Mouse (Mus musculus): ENCODE measurements around the gene Tatdn2.
A peak's percentile ranks its signal among the peaks of the same experiment; 100 is the strongest.
"Not testable (repeated sequence)": the region's sequence is repeated elsewhere in the genome, so short reads cannot be mapped to it uniquely, and the experiment has no call there.

Tatdn2 gene

DNA sequence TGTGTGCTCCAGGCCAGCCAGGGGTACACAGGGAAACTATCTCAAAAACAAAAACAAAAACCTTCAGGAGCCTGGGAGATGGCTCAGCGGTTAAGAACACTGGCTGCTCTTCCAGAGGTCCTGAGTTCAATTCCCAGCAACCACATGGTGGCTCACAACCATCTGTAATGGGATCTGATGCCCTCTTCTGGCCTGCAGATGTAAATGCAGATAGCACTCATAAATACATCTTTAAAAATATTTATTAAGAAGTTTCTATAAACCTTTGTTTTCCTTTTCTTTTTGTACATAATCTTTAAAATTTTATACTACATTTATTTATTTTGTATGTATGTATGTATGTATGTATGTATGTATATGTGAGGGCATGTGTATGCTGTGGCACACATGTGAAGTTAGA is 24.8 kb upstream of the Tatdn2 start:
- DNase-seq = not testable (repeated sequence)

DNA sequence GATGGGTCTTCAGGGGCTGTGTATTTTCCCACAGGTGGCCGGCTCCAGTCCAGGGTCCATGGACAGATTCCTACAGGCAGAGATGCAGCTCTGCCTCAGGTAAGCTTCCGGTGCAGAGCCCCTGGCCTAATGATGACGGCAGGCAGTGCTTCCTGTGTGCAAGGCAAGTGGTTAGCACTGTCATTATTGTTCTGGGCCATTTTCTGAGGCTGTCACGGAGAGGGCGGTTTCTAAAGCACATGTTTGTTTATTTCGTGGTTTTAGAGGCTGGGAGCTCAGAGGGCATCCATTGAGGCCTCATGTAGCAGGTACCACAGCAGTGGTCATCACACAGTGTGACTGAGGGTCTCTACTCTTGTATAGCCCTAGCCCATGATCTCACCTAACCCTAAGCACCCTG is 23.9 kb upstream of the Tatdn2 start:
- no peak for DNase-seq

DNA sequence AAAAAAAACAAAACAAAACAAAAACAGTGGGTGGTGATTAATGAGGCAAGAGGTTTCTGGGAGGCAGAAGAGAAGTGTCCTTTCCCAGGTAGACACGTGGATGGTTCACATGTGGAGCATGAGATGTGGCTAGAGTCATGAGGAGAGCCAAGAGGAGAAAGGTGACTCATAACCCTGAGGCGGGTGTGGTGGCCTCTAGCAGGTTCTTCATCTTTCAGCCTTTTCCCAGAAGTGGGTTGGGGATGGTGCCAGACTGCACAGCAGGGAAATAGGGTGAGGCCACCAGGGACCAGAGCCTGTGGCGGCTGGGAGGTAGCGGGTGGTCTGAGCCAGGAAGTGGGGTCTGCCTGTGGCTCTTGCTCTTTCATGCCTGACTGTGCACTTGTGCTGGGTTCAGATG is 21.6 kb upstream of the Tatdn2 start:
- DNase-seq = peak; percentile 39 to 44

DNA sequence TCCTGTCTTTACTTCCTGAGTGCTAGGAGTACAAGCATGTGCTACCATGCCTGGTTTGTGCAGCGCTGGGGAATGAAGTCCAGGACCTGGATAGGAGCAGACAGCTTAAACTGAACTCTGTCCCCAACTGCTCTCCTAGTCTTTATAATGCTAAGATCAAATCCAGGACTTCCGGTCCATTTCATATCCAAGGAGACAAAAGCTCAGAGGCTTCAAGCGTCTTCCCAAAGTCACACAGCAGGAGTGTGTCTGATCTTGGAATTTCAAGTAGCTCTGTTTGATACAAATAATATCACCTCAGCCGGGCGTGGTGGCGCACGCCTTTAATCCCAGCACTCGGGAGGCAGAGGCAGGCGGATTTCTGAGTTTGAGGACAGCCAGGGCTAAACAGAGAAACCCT is 20.9 kb upstream of the Tatdn2 start:
- no peak for DNase-seq

DNA sequence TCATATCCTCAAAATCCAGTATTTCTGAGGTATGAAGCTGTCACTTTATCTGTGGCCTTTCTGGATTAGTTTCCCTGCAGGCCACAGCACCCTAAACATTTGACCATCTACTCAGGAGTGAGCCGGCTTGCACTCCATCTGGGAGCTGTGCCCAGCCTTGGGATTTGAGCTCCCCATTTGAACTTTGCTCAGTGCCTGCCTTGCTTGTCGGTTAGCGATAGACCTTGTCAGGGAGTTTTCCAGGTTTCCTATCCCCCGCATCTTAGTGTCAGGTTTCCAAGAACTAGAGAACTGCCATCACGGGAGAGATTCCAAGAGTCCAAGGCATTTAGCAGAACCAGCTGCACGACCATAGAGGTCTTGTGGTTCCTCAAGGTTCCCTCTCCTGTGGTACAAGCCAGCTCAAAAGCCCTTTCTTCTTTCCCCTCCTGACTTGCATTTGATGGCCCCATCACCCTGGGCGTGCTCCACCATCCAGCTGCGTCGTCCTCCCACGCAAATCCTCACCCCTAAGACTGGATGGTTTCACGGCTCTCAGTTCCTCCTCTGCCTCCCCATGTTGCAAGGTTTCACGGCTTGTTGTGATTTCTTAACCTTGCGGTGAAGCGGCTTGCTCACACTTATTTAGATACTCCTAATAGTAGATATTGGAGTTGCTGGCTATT is 19.6 kb upstream of the Tatdn2 start:
- peak; percentile 65 to 70 for DNase-seq

DNA sequence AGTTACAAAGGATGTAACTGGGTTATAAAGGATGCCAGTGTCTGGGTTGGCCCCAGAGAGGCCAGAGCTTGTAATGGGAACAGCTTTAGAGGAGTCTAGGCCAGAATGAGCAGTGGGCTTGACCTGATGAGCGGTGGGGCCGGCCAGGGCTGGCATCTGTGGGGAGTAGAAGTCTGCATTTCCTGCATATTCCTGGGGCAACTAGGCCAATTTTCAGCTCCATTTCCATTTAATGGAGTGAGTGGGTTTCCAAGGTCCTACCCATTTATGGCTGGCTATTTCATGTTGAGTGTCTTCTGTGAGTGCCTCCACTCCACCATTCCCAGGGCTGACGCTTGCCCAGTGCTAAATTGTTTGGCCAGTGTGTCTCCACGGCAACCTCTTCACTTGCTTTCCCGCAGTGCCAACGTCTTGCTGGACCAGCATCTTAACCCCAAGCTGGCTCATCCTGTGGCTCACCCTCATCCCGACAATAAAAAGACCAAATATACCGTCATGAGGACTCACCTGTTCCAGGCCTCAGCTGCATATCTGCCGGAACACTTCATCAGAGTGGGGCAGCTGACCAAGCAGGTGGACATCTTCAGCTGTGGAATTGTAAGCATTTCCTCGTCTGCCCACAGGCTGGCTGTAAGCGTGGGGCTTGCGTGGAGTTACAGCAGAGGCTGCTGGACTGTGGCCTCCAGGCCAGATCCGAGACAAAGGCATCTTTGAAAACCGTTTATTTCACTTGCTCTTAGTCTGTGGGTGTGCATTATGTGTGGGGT is 18.4 kb upstream of the Tatdn2 start:
- no peak for DNase-seq

DNA sequence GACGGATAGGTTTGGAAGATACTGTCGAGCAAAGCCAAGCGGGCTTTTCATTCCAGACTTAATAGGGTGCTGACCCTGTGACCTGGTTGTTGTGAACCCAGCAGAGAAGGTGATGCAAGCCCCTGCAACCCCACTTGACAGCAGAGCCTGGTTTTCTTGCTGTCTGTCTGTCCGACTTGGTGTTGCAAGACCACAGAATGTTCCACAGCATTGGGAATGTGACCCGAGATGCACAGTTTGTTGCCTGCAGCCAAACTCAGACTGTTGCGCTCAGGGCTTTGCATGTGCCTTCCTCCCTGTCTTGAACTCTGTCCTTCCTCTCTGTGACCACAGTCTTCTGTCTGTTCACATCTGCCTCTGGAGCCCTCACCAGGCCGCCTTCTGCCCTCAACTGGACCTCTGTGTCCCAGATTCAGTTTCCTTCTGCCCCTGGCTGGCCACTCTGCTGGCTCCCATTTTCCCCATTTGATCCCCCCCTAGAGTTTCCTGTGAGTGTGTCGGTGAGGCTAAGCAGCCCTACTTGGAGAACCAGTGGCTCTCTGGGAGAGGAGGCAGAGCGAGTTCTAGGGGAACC is 16.8 kb upstream of the Tatdn2 start:
- peak in 1 of 2 experiments; percentile 22 for DNase-seq

DNA sequence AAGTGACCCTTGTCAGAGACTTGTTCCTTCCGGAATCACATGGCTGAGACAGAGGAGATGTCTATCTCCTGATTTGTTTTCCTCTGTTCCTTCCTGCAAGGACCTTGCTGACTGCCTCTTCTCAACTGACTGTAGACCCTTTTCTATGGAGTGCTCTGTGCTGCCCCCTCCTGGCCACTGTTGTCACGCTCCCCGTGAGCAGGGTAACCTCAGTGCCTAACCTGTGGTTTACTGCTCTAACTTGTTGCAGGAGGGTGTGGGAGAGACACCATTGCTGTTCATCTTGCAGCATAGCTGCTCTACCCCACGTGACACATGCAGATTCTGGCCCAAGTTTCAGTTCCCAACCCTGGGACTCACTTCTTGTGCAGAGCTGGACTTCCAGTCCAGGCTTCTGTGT is 15.6 kb upstream of the Tatdn2 start:
- DNase-seq = peak; percentile 86 to 92

DNA sequence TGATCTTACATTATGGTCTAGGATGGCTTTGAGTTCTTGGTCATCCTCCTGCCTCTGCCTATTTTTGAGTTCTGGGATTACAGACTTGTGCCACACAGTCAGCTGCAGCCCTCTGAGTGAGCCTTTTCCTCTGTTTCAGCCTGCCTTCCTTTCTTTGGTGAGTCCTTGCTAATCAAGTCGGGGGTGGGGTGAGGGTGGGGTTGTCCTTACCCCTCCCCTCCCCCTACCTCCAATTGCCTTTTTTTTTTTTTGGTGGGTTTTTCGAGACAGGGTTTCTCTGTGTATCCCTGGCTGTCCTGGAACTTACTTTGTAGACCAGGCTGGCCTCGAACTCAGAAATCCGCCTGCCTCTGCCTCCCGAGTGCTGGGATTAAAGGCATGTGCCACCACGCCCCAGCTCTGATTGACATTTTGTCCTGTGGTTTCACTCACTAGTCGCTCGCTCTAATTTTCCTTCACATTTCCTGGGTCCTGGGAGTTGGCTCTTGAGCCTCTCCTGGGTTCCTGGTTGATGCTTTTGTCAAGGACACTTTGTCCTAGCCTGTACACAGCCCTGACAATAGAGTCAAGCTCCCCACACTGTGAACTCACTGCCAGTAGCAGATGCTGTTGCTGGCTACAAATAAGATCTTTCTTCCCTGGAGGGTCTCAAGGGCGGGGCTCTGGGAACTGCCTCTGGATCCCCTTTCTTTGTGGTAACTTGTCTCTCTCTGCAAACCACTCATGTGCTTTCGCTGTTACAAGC is 13.6 kb upstream of the Tatdn2 start:
- no peak for DNase-seq

DNA sequence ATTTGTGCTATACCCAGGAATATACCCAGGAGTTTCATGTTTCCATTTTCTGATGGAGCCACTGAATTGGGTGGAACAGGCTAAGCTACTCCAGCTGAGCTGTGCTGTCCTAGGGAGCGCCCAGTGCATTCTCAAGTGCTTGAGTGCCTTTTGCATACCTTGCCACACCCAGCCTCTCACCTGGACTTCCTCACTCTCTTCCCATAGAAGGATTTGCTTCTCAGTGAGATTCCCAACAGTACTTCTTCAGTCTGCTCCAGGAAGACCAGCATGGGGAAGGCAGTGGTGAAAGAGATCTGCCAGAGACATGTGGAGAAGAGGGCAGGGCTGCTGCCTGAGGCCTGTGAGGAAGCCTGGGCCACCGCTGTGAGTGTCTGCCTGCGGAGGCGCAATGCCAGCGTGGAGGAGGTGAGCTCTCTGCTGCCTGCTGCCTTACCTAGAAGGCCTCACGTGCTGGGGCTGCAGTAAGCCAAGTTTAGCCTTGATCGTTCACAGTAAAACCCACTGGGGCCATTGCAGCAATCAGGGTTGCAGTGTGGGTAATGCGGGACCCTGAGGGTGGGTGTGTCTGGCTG is 10.2 kb upstream of the Tatdn2 start:
- peak; percentile 51 to 78 for DNase-seq

DNA sequence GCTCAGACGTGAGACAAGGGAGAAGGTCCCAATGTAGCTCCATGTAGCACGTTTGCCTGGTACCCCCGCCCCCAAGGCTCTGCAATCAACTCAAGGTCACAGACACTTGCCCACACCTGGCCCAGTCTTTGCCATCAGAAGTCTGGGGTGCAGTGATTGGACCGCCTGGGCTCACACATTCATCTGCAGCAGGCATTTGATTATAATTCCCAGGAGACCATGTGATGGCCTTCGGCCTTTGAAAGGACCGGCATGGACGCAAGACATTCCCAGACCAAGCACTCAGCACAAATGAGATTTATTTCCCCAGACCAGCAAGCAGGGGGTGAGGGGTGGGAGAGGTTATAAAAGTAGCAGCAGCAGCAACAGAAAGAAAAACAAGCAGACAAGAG is 6.8 kb upstream of the Tatdn2 start:
- peak; percentile 48 to 59 for DNase-seq

DNA sequence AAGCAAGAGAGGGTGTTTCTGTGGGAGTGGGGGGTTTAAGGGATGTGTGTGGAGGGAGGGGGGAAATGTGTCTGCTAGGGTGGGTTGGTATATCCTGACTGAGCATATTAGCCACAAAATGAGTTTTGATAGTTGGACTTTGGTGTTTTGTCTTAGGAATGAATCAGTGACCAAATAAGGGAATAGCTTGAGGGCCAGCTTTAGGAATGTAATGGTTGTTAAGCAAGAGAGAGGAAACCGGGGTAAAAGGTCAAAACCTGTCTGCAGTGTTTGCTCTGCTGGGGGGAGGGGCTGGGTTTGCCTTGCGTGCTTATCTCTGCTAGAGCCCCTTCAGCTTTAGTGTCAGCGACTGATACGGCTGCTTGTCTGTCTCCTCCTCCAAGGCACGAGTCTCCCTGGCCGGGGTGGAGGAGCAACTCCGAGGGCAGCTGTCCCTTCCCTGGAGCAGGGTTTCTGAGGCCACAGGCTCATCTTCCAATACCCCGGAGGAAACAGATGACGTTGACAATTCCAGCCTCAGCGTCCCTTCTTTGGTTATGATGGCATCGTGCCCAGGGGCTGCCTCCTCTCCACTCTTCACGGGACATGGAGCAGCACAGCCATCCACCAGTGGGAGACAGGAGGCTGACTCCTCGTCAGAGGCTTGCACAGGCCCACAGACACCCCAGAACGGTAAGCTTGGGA is 6.3 kb upstream of the Tatdn2 start:
- peak; percentile 86 to 90 for DNase-seq

DNA sequence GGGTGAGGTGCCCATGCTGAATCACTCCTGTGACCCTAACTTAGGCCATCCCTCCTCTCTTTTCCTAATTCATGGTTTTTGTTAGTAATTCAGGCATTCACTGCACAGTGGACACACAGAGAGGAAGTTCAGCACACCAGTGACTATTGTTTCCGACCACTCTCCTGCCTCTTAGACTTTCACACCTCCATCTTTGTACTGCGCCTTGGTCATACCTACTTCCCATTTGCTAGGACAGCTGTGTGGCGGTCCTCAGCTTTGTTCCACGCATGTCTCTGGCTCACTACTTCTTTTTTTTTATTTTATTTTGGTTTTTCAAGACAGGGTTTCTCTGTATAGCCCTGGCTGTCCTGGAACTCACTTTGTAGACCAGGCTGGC is 5.8 kb upstream of the Tatdn2 start:
- DNase-seq = no peak

DNA sequence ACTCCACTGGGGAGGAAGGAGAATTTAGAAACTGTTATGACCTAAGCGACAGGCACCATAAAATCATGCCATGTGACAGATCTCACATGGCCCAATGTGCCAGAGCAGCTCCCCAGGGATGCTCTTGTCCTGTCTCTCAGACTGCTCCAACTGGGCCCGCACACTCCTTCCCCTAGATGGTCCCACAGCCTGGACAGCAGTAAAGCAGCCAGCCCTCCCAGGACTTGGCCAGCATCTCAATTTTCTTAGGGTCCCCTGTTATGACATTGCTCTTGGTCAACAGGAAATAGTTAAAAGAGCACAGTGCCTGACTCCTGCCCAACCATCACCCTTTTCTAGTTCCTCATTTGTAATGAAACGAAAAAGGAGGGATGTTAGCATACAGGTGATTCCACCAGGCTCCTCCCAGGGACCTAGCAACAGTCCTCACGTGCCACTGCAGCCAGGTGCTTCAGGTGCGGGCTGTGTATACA is 4.2 kb upstream of the Tatdn2 start:
- DNase-seq = no peak

DNA sequence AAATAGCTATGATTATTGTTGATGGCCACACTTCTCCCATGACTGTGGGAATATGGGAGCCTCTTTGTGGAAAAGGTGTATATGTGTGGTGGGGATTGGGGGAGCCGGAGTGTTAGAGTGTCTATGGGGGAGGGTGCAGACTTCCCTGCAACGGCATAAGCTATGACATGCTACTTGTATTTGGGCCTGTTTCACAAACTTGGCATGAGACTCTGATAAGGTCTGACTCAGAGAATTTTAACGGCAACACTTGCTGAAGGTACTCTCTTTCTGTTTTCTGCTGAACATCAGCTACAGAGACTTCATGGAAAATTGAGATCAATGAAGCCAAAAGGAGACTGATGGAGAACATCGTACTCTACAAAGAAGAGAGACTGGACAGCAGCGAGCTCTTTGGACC is 3.5 kb upstream of the Tatdn2 start:
- no peak for DNase-seq

DNA sequence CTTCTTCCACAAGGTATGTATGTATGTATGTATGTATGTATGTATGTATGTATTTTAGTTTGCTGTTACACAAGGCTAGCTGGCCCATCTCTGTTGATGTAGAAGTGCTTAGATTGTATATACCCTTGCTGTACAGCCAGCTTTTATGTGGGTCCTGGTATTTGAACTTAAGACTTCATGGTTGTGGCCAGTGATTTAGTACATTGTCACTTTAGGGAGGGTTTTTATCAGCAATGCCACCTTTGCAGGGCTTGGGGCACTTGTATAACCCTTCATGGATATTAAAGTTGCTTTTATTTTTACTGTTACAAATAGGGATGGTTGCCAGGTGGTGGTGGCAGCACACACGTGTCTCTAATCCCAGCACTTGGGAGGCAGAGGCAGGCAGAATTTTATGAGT is 1.6 kb upstream of the Tatdn2 start:
- no peak for DNase-seq

DNA sequence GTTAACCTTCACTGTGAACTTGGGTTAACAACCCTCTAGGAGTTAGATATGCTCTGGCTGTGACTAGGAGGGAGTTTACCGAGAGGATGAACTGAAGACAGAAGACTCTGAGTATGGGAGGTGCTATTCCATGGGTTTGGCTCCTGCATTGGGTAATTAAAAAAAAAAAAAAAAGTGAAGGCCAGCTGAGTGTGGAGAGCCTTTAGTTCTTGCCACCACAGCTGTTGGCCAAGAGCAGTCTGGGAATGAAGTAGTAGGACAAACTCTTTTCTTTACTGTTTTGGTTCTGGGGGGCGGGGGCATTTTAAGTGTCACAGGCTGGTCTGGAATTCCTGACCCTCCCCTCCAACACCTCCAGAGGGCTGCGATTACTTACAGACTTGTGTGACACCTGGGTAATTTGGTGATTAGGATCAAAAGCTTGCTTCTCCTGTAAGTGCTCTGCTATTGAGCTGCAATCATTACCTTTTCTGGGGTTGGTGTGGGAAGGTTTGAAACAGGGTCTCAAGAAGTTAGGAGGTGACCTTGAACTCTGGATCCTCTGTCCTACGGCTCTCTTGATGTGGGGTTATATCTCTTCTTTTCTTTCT is 989 bp upstream of the Tatdn2 start:
- DNase-seq = no peak

DNA sequence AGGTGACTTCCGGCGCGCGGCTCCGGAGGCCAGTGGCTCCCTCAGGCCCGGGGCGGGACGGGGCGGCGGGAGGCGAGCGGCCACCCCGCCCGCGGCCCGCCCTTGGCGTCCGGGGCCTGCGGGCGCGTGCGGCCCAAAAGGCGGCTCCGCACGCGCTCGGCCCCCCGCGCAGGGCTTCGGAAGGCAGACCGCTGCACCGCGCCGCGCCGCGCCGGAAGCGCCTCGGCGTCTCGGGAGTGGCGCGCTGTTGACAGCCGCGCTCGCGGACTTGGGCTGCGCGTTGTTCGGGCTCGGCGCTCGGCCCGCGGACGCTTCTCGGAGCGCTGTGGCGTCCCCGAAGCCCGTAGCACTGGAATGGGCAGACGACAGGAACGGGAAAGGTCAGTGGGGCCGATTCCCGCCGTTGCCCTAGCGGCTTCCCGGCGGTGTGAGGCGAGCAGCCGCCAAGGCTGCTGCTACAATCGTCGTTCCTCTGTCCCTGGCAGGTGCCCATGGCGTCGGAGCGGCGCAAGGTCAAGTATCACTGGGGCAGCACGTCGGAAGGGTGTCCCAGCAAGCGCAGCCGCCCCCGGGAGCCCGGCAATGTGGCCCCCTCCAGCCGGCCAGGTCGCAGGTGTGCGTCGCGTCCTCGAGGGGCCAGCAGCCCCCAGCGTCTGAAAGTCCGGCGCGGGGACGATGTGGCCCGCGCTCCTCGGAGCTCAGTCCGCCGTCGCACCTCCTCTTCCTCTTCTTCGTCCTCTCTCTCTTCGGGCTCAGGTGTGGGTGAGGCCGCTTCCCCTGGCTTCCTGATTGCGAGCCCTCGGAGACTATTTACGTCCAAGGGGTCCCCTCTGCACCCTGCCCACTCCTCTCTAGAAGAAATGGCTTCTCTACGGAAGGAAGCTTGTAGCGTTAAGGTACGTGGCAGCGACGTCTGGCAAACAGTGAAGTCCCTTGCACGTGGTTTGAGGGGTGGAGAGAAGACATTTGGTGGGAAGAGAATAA is 664 bp downstream of the Tatdn2 start:
- peak; percentile 34 to 62 for DNase-seq

DNA sequence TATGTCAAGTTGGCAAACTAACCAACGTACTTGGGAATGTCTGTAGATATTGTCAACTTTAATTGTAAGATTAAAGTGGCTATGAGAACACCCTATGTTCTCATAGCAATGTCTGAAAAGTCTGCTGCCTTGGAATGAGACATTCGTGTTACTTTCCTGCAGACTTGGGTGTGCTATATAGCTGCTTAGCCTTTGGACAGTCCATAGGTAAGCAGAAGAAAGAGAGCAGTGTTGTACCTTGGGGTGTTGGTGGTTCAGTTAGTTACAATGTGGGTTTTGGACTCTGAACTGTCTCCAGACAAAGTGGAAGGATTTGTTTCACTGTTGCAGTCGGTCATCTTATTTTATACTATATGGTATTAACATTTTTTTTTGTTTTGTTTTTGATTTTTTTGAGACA is 15.9 kb downstream of the Tatdn2 start:
- no peak for DNase-seq

DNA sequence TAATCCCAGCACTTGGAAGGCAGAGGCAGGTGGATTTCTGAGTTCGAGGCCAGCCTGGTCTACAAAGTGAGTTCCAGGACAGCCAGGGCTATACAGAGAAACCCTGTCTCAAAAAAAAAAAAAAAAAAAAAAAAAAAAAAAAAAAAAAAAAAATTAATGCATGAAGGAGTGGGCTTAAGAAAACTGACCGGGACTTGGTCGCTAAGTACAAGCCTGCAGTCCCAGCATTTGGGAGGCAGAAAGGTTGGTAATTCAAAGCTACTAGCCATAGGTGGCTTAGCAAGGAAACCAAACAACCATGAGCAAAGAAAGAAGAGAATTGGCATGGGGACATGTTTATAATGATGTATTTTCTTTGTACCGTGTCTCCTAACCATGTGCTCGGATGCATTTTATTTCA is 16.5 kb downstream of the Tatdn2 start:
- DNase-seq = not testable (repeated sequence)

DNA sequence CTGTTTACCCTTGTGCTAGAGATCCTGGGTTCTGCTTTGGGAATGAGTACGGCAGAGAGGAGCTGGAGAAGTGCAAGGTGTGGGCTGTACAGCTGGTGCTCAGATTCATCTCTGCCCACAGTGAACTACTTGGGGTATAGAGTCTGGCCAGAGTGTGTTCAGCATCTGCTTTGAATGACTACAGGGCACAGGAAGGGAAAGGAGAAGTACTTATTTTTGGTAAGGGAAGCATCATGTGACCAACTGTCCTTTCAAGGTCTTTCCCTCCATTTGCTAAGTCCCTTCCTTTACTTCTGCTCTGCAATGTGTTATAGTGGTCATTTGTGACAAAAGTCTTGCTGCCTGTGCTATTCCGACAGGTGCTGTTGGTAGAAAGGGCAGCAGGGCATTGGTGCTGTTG is 17.4 kb downstream of the Tatdn2 start:
- DNase-seq = no peak
